Mouse (Mus musculus) thymus, postnatal 4 days (tissue): Measurements from ENCODE around the gene Nfxl1.
"Not testable (repeated sequence)": the region's sequence is repeated elsewhere in the genome, so short reads cannot be mapped to it uniquely, and the experiment has no call there.

ENCODE experiments used
- DNase-seq: peaks from one replicate; pipeline ENCODE4 v3.0.0; 2021

Nfxl1 gene

DNA sequence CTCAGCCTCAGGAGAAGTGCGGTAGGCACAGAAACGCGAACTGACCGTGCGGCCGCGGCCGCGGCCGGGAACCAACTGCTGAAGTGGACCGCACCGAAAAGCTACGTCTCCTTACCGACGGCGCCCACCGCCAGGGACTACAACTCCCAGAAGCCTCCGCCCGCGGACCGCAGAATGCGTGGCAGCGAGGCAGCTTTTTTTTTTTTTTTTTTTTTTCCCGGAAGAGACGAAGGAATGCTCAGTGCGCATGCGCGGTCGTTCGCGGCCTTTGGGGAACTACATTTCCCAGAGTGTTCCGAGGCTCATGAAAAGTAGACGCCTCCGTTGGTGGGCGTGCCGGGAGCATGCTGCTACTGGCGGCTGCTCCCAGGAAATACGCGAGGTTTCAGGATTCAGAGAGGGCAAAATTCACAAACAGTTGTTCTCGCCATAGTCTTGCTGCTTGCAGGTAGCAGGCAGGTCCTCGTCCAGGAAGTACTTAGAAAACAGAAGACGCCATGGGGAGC, at the start of gene Nfxl1:
TSS of gene Nfxl1 (minus strand) at position 141 of the 506 bp plus-strand sequence.
- peak; percentile 98 for DNase-seq

- DNase-seq = no peak
These were observed 43.7 kb upstream of the Nfxl1 start for GRCm38 (mm10) chr5:72603138-72603537.

- peak; percentile 73 for DNase-seq
These were observed 41.5 kb upstream of the Nfxl1 start for GRCm38 (mm10) chr5:72601006-72601405.

DNA sequence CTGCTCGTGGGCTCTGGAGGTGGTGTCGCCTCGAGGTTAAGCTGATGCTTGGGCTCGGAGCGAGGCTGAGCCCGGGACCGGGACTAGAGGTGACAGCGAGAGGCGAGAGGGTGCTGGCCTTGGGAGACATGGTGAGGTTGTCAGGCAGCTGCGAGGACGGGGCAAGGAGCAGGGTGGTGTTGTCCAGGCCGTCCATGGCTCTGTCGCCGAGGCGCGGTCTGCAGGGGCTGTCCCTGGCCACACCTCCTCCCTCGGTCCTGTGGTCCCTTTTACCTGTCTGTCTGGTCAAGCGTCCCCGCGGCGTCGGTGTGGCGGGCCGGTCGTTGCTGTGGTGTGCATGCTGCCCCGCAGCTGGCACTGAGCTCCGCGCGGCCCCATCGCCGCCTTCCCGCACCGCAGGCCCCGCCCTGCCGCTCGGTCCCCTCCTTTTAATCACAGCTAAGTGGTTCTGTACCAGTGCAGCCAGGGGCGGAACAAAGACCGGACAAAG, 27.8 kb upstream of the Nfxl1 start, which contains the start of gene Gm5868:
TSS of gene Gm5868 (minus strand) at position 360 of the 490 bp plus-strand sequence.
- DNase-seq = peak; percentile 12

- peak; percentile 13 for DNase-seq
These were observed 27.2 kb upstream of the Nfxl1 start for GRCm38 (mm10) chr5:72586667-72587191.

- DNase-seq = peak; percentile 44
These were observed 26.6 kb upstream of the Nfxl1 start for GRCm38 (mm10) chr5:72586122-72586521.

DNA sequence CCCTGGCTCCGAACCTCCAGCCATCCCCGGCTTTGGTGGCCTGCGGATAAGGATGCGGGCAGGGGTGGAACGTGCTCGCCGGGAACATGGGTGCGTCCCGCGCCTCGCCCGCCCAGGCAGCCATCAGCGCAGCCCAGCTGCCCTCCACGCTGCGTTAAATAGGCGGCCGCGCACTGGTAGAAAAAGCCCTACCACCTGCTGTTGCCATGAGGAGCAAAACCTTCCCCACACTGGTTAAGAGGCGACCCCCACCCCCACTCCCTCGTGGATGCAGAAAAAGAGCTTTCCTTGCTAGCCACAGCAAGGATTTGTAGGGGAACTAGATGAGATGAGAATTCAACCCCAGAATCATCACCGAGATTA, 21.5 kb upstream of the Nfxl1 start, which contains the start of gene Zar1:
TSS of gene Zar1 (minus strand) at position 285 of the 363 bp plus-strand sequence.
- DNase-seq = peak; percentile 15

DNA sequence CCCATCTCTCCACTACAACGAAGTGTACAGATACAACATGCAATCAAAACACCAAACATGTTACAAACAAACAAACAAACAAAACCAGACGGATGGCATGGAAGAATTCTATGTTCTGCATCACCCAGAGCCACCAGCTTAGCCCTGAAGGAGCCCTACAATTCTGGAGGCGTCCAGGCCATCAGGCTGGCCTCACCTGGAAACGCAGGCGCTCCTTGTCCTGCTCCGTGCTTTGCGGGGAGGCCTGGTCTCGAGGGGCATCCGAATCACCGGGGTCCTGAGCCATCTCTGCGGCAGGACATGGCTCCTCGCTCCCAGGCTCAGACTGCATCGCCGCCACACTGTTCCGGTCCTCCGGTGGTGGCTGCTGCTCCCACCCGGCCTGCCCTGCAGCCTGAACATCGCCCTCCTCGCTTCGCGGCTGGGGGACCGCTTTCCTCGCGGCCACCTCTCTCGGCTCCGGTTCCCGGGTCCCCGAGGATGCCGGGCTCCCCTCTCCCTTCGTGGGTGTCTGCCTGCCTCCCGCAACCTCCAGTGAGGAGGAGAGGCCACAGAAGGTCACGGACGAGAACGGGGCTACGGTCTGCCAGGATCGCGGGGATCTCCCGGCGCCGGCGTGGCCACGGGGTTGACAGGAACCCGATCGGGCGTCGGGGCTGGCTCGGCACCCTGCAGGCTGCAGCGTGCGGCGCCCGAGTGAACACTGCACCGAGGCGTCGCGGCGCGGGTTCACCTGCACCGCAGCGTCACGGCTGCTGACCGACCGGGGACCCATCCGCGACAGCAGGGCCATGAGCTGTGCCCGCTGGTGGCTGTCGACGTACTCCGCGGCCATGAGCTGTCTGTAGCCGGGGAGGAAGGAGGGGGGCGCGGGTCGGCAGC, 20.8 kb upstream of the Nfxl1 start:
- DNase-seq = peak; percentile 45

DNA sequence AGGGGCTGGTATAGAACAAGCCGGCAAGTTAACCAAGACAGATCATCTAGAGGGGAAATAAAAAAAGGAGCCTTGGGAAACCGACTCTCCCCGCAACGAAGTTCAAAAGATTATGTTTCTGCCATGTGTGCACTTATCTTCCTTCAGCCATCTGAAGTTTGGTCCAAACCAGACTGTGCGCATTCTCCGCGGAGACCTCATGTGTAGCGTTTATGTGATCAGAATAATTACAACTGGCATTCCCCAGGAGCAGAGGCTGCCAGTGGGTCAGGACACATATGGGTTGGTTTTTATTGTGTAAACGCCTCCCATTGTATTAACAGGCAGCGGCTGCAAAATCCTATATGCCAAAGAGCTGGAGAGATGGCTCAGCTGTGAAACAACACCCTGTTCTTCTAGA, 20.1 kb upstream of the Nfxl1 start:
- DNase-seq = not testable (repeated sequence)

- no peak for DNase-seq
These were observed 6.1 kb upstream of the Nfxl1 start for GRCm38 (mm10) chr5:72565621-72566020.

DNA sequence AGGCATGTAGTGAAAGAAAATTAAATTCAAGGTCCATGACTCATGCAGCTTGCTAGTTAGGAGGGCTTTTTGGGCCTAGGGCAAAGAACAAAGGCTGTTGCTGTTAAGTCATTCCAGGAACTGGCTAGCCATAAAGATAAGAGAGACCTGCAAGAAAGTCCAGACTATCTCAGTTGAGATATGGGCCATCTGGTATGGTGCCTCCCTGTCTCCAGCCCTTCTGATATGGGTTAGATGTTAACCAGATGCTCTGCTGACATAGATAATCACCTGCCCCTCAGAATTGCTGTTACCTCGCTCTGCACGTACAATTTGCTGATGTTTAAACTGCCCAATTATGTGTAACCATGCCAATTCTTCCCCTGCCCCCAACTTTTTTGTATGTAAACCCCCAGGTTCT, 3.7 kb upstream of the Nfxl1 start:
- DNase-seq = not testable (repeated sequence)

DNA sequence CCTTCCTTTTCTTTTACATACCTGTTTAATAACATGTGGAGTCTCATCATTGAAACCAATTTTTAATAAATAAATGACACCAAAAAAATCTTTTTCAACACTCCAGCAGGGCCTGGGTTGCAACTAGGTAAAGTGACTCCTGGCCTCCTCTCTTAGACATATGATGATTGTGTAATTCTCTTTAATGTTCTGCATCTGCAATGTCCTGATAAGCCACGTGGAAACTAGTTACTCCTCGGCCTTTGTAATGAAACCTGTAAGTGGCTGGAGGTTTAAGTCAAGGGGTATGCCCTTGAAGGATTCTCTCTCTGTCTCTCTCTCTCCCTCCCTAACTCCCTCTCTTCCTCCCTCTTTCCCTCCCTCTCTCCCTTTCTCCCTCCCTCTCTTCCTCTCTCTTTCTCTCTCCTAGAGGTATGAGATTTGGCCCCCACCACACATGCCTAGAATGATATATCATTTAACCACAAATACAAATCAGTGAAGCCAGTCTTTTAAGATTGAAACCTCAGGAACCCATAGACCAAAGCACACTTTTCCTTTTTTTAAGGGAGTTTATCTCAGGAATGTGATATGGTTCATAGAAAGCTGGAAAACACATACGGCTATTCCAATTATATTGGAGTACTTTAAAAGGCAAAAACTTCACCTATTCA, 1.6 kb upstream of the Nfxl1 start:
- DNase-seq = no peak

DNA sequence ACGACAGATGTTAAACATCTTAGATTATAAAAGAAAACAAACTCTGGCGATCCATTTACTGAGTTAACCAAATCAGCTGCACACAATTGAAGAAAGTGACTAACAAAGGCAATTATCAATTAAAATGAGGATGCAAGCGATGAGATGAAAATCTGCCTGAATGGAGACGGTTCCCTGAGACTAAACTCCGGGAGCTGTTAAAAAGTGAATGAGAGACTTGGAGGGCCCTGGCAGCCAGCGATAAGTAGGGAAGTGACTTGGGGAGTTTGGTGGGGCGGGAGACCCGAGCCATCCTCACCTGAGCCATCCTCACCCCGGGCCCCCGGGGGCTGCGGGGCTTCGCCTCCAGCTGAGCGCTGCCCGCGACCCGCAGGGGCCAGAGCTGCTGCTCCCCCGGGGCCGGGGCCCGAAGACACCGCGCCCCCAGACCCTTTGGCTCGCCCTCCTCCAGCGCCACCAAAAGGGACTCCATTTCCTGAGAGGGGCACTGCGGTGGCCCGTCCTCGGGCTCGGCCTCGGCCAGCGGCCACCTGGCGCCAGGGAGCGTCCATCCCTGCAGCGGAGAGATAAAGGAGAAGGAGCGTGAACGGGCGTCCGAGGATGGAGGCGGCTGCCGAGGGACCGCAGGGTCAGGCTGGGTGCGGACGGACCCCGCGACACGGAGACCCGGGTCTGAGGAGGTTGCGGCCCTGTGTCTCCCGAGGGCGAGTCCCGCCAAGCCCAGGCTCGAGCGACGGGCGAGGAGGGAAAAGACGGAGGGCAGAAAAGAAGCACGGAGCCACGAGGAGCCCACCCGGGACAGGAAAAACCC, 563 bp downstream of the Nfxl1 start:
- DNase-seq = peak; percentile 64

- DNase-seq = no peak
These were observed 3.2 kb downstream of the Nfxl1 start for GRCm38 (mm10) chr5:72556245-72556644.

GRCm38 (mm10) chr5:72551209-72551608, 8.3 kb downstream of the Nfxl1 start:
- DNase-seq = no peak

DNA sequence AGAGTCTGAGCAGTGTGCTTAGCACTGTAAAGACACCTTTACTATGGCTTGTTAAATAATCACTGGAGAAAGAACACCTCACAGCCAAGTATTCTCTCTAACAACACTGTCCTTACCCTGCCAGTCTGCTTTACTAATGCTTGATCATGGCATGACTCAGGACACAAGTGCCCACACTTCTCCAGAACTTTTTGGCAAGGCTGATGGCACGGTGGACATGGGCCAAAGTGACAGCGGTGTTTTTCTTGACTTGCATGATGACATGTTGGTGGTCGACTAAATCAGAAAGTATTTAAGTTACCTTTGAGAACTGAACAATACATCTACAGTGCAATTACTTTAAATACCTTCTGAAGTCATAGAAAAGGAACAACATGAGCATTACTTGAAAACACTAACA, 30.6 kb downstream of the Nfxl1 start:
- DNase-seq = no peak

- DNase-seq = no peak
These were observed 45.7 kb downstream of the Nfxl1 start for GRCm38 (mm10) chr5:72513808-72514207.

- no peak for DNase-seq
These were observed 53.7 kb downstream of the Nfxl1 start for GRCm38 (mm10) chr5:72505740-72506139.

- peak; percentile 8 for DNase-seq
These were observed 55.7 kb downstream of the Nfxl1 start, which contains the start of gene Corin for GRCm38 (mm10) chr5:72503531-72504523. Gene Corin (minus strand): TSS chr5:72504473.

GRCm38 (mm10) chr5:72502778-72503177, 56.7 kb downstream of the Nfxl1 start:
- DNase-seq = no peak

DNA sequence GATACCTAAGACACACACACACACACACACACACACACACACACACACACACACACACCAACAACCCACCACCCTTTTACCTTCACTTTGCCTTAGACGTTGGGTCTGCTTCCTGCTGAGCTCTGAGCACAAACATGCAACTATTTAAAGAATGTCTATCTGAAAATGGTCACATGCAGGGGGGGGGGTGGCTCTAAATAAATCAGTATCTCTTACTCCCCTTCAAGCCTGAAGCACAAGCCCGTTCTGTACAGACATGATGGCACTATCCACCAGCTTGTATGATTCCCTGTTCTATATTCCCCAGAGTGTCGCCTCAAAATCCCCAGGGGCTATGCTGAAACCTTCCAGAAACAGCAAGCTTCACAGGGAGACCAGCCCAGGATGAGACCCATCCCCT, 57.7 kb downstream of the Nfxl1 start:
- DNase-seq = no peak
